Mouse (Mus musculus) stomach, embryonic 14.5 days (tissue): Measurements from ENCODE around the gene Yif1a. TPM values are rescaled to one million over a fixed set of nuclear protein-coding genes. Genes with fewer than 3 reads are reported as not detected.
A peak's percentile ranks its signal among the peaks of the same experiment; 100 is the strongest.

Experiments
- ATAC-seq: fragments of 200-750 bp; cut with Nextera tagmentation; 2 replicates; pipeline ENCODE4 v1.8.0; 2017; ENCODE audit warnings: low read depth, moderate TSS enrichment; ENCODE audit not compliant: insufficient number of reproducible peaks, insufficient read depth, low FRiP score
- H3K27ac ChIP-seq: fragments of 300-500 bp; sonication (generic); 2 replicates; pipeline ENCODE4 v1.5.1; 2014; ENCODE audit warnings: mild to moderate bottlenecking, low read length, moderate library complexity, mixed read lengths
- H3K27me3 ChIP-seq: fragments of 300-500 bp; sonication (generic); 2 replicates; pipeline ENCODE4 v1.6.1; 2014; ENCODE audit warnings: low read length, control low read depth, mixed read lengths; ENCODE audit not compliant: control insufficient read depth, insufficient read depth
- H3K36me3 ChIP-seq: fragments of 300-500 bp; sonication (generic); 2 replicates; pipeline ENCODE4 v1.6.1; 2014; ENCODE audit warnings: mild to moderate bottlenecking, control low read depth, low read length, moderate library complexity, mixed read lengths; ENCODE audit not compliant: control insufficient read depth, insufficient read depth
- H3K4me1 ChIP-seq: fragments of 300-500 bp; sonication (generic); 2 replicates; pipeline ENCODE4 v1.6.1; 2014; ENCODE audit warnings: low read length, control low read depth, mixed read lengths; ENCODE audit not compliant: control insufficient read depth, insufficient read depth
- H3K4me2 ChIP-seq: fragments of 300-500 bp; sonication (generic); replicated peaks from 2 replicates; pipeline ENCODE4 v1.6.1; 2014; ENCODE audit warnings: low read depth, low read length, control low read depth
- H3K4me3 ChIP-seq: fragments of 300-500 bp; sonication (generic); 2 replicates; pipeline ENCODE4 v1.5.1; 2014; ENCODE audit warnings: low read depth, low read length, control low read depth
- H3K9ac ChIP-seq: fragments of 300-500 bp; sonication (generic); replicated peaks from 2 replicates; pipeline ENCODE4 v1.6.1; 2014; ENCODE audit warnings: low read depth, mild to moderate bottlenecking, control low read depth, low read length, moderate library complexity, mixed read lengths
- H3K9me3 ChIP-seq: fragments of 300-500 bp; sonication (generic); 2 replicates; pipeline ENCODE4 v1.6.1; 2016; ENCODE audit warnings: low read depth, low read length, control low read depth; ENCODE audit not compliant: control insufficient read depth
- WGBS: fragments of 180-500 bp; shearing (Covaris S2); extraction: QIAGEN DNeasy Blood & Tissue Kit; methylation state at CpG from one replicate; pipeline ENCODE4 v1.1.7; 2014; 5-methylcytosine and 5-hydroxymethylcytosine counted together
- polyA plus RNA-seq: library from polyadenylated mRNA; unstranded; fragments of >200 nt; fragmentation: Nextera tagmentation; extraction: Ambion mirVana; gene quantifications from 2 replicates; pipeline ENCODE4 v1.2.1, GENCODE M21; 2014

Yif1a gene
- polyA plus RNA-seq, 1 experiment from 2014 or later = 112 TPM

DNA sequence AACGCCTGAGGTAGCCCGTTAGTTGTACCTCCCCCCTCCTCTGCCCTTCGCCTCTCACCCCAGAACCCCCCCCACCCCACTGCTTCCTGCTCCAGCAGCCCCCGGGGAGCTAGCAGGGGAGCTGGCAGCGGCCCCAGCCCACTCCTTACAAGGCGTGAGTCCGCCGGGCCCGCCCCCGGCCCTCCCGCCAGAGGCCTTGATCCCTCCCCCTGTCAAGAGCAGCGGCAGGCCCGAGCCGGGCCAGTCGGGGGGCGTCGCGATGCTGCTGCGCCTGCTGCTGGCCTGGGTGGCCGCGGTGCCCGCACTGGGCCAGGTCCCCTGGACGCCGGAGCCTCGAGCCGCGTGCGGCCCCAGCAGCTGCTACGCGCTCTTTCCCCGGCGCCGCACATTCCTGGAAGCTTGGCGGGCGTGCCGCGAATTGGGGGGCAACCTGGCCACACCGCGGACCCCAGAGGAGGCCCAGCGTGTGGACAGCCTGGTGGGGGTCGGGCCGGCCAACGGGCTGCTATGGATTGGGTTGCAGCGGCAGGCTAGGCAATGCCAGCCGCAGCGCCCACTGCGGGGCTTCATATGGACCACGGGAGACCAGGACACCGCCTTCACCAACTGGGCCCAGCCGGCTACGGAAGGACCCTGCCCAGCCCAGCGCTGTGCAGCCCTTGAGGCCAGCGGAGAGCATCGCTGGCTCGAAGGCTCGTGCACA, 20.3 kb upstream of the Yif1a start, which contains the start of gene Cd248:
Gene Cd248, plus strand, starts transcription at position 212 of the 703 bp plus-strand sequence.
- ATAC-seq = peak; percentile 63
- no peaks in the 10 kb centered on the region for H3K36me3 ChIP-seq
- H3K4me2 ChIP-seq = peak within 1 kb of the TSS; percentile 76
- H3K9ac ChIP-seq = peak within 1 kb of the TSS; percentile 60
- H3K4me1 ChIP-seq = peaks cover 45% of the 10 kb centered on the region
- H3K9me3 ChIP-seq = no peaks in the 10 kb centered on the region
- peak within 1 kb of the TSS; percentile 70 for H3K4me3 ChIP-seq
- H3K27ac ChIP-seq = peak within 1 kb of the TSS; percentile 95
- H3K27me3 ChIP-seq = 0 out of 2 replicates have a peak, but pooled peaks cover 2% of the 10 kb centered on the region
- 1% methylated on average over 54 of the region's 56 CpGs for WGBS

GRCm38 (mm10) chr19:5068570-5069234, 19.6 kb upstream of the Yif1a start:
- ATAC-seq = no peak
- Histone ChIP-seq H3K9me3 (no peaks in the 10 kb centered on the region), H3K27me3 (0 out of 2 replicates have a peak, but pooled peaks cover 2% of the 10 kb centered on the region), H3K4me3 (peak overlapping the region; percentile 70), H3K4me1 (peaks cover 45% of the 10 kb centered on the region), H3K27ac (no peak overlapping the region; the same call in 1 of the 2 replicates), H3K36me3 (no peaks in the 10 kb centered on the region), H3K9ac (peak overlapping the region; percentile 60), H3K4me2 (peak overlapping the region; percentile 76)
- 29% methylated on average over 21 of the region's 21 CpGs for WGBS

- H3K4me1 ChIP-seq = peaks cover 44% of the 10 kb centered on the region
- no peaks in the 10 kb centered on the region for H3K9me3 ChIP-seq
- no peak for ATAC-seq
- peak overlapping the region; percentile 70 for H3K4me3 ChIP-seq
- peak overlapping the region; percentile 76 for H3K4me2 ChIP-seq
- 70% methylated on average over 5 of the region's 5 CpGs for WGBS
- H3K27me3 ChIP-seq = 0 out of 2 replicates have a peak, but pooled peaks cover 2% of the 10 kb centered on the region
- H3K36me3 ChIP-seq = no peaks in the 10 kb centered on the region
- H3K27ac ChIP-seq = peak overlapping the region; percentile 96; the same call in 1 of the 2 replicates
- H3K9ac ChIP-seq = peak overlapping the region; percentile 7; the same call in 1 of the 2 replicates
Observed at GRCm38 (mm10) chr19:5069486-5069885, 18.9 kb upstream of the Yif1a start.

GRCm38 (mm10) chr19:5069978-5070377, 18.4 kb upstream of the Yif1a start:
- 0 out of 2 replicates have a peak, but pooled peaks cover 2% of the 10 kb centered on the region for H3K27me3 ChIP-seq
- no peaks in the 10 kb centered on the region for H3K9me3 ChIP-seq
- ATAC-seq = no peak
- no peaks in the 10 kb centered on the region for H3K36me3 ChIP-seq
- peaks cover 39% of the 10 kb centered on the region for H3K4me1 ChIP-seq
- peak overlapping the region; percentile 76 for H3K4me2 ChIP-seq
- WGBS = 72% methylated on average over 7 of the region's 7 CpGs
- peak overlapping the region; percentile 70 for H3K4me3 ChIP-seq
- no peak overlapping the region; the same call in 1 of the 2 replicates for H3K9ac ChIP-seq
- H3K27ac ChIP-seq = peak overlapping the region; percentile 96; the same call in 1 of the 2 replicates

DNA sequence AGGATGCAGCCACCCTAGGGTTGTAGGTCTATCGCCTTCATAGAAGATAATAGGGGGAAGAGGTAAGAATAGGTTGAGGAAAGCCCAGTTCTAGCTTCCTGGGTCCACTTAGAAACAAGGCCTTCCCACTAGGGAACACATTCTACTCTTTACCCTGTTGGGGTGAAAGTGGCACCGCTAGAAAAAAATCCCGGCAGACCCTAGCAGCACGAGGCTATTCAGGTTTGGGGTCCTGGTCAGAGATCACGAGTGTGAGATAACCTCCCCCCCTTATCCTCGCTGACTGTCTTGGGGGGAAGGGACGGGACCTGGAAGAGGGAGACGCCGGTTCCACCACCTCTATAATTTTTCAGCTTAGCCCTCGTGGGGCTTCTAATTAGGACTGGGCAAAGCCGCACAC, 17.3 kb upstream of the Yif1a start:
- no peaks in the 10 kb centered on the region for H3K9me3 ChIP-seq
- ATAC-seq = no peak
- no peaks in the 10 kb centered on the region for H3K36me3 ChIP-seq
- H3K27me3 ChIP-seq = 0 out of 2 replicates have a peak, but pooled peaks cover 2% of the 10 kb centered on the region
- peak overlapping the region; percentile 55 for H3K9ac ChIP-seq
- peak overlapping the region; percentile 70 for H3K4me3 ChIP-seq
- H3K4me1 ChIP-seq = peaks cover 30% of the 10 kb centered on the region
- peak overlapping the region; percentile 96 for H3K27ac ChIP-seq
- WGBS = 6% methylated on average over 11 of the region's 11 CpGs
- H3K4me2 ChIP-seq = peak overlapping the region; percentile 76

DNA sequence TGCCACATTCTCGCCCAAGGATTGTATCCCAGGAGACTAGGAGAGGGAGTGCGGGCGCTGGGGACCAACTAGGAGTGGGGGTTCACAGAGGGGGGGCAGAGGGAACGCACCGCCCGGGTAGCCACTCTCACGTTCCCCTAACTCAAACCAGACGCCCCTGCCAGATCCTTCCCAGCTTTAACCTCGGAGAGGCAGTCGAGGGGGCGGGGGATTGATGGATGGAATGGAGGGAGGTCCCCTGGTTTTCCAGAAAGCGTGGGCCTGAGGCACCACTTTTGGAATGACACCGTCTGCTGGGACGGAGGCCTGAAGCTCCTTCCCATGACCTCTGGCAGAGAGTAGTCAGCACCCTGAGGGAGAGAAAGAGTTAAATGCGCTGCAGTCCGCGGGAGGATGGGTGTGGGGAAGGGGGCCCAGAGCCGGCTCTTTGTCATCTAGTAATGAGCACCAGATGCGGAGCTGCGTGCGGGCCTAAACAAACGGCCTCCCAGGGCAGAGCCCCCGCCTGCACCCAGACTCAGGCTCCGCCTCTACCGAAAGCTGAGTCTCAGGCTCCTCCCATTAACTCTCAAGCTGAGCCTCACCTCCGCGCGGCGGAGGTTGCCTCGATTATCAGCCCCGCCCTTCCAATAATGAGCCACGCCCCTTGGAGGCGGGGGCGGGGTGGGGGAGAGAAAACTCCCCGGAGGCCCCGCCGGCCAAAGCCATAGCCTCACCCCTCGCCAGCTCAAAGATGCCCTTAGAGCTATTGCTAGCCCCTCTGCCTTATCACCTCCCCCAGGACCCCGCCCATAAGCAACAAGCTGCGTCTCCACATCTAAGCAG, 16.6 kb upstream of the Yif1a start:
- Histone ChIP-seq H3K4me1 (peaks cover 29% of the 10 kb centered on the region), H3K9ac (peak overlapping the region; percentile 55), H3K27ac (peak overlapping the region; percentile 96), H3K27me3 (0 out of 2 replicates have a peak, but pooled peaks cover 2% of the 10 kb centered on the region), H3K4me2 (peak overlapping the region; percentile 76), H3K36me3 (no peaks in the 10 kb centered on the region), H3K9me3 (no peaks in the 10 kb centered on the region), H3K4me3 (peak overlapping the region; percentile 70)
- ATAC-seq = peak; percentile 82
- under 1% methylated on average over 39 of the region's 40 CpGs for WGBS

- peaks cover 22% of the 10 kb centered on the region for H3K4me1 ChIP-seq
- ATAC-seq = peak; percentile 15
- H3K9ac ChIP-seq = no peak overlapping the region
- H3K4me3 ChIP-seq = peak overlapping the region; percentile 70
- 0 out of 2 replicates have a peak, but pooled peaks cover 2% of the 10 kb centered on the region for H3K27me3 ChIP-seq
- no peaks in the 10 kb centered on the region for H3K9me3 ChIP-seq
- H3K36me3 ChIP-seq = no peaks in the 10 kb centered on the region
- H3K4me2 ChIP-seq = peak overlapping the region; percentile 76
- WGBS = 3% methylated on average over 20 of the region's 20 CpGs
- H3K27ac ChIP-seq = peak overlapping the region; percentile 96
Observed at GRCm38 (mm10) chr19:5072389-5073019, 15.8 kb upstream of the Yif1a start.
